Mouse (Mus musculus) brain, embryonic 18.5 days (tissue): ENCODE results near the gene Lrmp.
"Not testable (repeated sequence)": the region's sequence is repeated elsewhere in the genome, so short reads cannot be mapped to it uniquely, and the experiment has no call there.

Experiments
- DNase-seq: peaks from one replicate; pipeline ENCODE4 v3.0.0-alpha.2; 2012; ENCODE audit warnings: low read depth, low spot score

The Lrmp gene

DNA sequence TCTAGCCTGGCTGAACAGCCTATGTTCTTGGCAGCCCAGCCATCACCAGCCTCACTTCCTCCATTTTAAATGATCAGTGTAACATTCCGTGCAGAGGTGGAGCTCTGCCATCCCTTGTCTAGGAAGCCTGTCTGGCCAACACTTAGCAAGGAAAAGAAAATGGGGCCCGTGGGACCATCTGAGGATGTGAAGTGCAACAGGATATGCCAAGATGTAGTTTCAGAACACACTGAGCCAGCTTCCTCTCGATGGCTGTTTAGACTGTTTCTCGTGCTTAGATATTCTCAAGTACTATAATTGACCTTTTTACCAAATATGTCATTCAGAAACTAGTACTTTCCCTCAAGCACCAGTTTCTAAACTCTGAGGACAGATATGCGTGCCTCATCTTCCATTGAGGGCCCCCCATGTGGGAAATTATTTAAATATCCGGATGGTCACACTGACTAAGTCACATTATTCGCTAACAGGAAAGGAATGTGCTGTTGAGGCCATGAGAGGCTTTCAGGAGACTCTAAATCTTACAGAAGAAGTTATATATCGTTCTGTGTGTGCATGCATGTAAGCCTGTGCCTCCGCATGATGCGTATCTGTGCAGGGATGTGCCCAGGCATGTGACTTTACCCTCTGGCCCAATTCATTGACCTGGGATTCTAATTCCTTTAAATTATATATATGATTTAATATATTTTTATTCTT is 11.1 kb upstream of the Lrmp start:
- no peak for DNase-seq

DNA sequence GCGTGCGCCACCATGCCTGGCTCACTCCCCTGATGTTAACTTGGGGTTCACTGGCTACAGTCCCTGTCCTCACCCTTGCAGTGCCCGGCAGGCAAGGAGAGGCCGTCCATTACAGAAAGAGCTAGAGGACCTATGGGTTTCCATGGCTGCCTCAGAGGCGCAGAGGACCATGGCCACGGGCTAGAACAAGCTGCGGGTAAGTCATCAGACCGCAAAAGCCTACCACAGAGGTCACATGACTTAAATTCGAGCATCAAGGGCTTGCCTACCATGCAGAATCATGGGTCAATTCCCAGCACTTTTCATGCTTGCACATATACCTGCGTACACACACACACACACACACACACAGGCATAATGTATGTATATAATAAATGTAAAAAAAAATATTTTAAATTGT is 10.0 kb upstream of the Lrmp start:
- DNase-seq = no peak

DNA sequence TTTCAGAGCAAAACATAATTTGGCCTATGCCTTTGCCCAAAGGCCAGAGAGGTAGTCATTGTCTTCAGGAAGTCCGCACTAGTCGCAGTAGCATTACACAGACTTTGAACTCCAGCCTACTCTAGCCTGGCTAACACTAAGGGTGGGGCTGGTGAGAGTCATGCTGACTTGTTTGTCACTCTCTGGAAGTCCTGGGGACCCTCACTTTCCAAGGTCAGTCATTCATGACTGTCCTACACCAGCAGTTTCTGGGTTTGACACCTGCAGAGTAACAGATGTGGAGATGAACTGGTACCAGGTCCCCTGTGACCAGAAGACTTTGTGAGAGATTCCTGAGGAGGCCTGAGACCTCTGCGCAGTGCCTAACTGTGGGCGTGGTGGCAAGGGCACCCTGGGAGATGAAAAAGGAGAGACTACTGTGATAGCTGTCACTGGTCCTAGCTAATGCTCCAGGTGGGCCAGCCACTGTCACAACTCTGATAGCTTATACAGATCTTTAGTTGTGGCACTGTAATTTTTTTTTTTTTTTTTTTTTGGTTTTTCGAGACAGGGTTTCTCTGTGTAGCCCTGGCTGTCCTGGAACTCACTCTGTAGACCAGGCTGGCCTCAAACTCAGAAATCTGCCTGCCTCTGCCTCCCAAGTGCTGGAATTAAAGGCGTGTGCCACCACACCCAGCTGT is 9.2 kb upstream of the Lrmp start:
- no peak for DNase-seq

DNA sequence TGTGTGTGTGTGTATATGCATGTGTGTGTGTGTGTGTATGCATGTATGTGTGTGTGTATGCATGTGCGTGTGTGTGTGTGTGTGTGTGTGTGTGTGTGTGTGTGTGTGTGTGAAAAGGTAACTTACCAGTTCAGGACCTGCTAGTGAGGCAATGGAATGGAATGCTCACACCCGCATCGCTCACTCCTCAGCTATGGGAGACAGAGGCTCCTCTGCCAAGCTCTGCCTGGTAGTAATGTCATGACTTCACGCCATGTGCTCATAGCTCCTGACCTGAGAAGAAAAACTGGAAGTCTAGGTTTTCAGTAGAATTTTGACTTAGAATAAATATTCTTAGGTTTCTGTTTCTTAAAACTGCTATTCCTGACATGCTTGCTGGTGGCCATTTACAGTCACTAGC is 4.7 kb upstream of the Lrmp start:
- no peak for DNase-seq

DNA sequence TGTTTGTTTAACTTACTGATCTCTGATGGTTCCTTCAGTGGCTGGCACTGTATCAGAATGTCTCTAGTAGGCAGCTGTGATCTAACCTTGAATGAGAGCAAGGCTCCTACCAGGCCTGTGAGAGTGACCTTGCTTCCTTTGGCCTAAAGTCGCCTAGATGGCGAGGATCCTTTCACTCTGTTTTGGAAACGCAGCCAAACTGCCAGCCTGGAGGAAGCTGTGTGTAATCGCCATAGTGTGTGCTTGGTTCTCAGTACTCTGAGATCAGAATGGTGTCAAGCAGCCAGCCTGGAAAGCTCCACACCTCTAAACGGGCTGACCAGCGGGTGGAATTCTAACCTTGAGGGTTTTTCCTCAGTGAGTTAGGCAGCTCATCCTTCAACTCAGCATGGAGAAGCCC is 2.6 kb upstream of the Lrmp start:
- DNase-seq = no peak

DNA sequence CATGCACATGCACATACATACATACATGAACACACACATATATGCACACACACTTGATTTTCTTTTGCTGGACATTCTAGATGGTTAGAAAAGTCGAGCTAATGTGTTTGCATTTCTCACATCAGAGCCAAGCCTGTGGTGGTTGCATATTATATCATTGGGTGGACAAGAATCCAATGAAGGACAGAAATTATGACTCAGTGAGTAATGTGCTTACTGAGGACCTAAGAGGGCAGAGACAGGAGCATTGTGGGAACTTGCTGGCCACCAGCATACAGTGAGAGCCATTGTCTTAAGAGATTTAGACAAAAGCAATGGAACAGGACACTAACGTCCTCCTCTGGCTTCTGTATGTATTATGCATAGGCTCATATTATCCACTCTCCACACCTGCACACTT is 892 bp upstream of the Lrmp start:
- no peak for DNase-seq

DNA sequence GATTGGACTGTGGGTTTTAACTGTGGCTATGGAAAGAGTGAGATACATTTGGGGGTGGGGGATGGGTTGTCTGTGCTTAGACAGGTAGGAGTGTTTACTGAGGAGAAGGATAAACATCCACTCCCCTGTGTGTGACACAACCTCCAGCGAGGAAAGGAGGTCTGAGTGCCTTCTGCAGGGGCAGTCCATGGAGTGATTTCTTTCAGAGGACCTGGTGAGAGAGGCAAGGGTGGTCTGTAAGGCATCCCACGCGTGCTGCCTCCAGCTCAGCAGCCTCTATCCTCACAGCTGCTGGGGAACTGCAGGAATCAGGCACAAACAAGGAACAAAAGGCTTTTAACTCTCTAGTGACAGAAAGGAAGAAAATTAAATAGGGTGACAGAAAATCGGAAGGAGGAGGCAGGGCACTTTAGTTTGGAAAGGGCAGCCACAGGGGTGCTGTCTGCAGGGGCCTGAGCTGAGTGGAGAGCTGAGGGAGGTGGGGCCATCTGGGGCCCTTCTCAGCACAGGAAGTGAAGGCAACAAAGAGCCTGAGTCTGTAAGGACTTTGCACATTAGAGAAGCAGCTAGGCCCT is 732 bp downstream of the Lrmp start:
- no peak for DNase-seq

DNA sequence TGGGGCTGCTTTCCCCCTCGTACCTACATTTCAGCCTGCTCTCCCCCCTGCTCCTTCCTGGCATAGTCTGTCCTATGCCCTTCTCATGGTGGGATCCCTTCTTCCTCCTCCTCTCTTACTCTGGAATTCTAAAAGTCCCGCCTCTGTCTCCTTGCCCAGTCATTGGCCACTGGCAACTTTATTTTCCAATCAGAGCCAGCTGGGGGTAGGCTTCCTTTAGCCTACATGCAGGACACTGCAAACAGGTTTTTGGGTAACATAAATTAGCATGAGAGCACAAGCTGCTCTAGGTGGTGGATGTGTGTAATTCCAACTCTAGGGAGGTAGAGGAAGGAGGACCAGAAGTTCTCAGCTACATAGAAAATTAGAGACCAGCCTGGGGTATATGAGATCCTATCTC is 4.6 kb downstream of the Lrmp start:
- no peak for DNase-seq

DNA sequence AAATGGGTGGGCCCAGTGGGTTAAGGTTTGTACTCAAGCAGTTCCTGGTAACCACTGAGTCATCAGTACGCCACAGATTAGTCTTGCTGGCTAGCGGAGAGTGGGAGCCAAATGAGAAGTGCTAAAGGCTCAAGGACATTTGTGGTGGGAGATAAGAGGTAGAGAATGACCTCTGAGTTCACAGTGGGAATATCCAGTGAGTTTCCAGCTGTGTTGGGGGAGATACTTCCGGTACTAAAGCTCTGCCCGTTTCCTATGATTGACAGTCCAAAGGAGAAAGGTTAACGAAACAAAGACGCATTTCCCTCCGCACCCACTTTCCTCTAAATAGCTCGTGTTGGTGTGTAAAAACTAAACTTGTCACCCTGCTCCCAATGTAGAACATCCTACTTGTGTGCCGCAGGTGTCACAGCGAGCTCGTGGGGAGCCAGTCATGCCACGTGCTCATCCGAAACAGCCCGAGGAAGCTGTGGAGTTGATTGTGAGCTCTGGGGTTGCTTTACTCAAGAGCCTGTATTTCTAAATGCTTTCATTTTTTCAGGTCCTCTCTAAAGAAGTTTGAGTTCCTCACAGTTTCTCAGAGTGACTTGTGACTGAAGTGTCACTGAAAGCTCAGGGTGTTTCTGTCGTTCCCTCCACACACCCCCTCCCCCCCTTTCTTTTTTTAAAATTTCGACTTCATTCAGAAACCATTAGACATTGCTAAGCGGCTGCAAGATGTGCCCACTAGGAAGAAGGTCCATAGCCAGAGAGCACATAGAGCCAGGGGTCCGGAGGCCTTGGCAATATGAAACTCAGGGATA is 5.5 kb downstream of the Lrmp start:
- DNase-seq = no peak

DNA sequence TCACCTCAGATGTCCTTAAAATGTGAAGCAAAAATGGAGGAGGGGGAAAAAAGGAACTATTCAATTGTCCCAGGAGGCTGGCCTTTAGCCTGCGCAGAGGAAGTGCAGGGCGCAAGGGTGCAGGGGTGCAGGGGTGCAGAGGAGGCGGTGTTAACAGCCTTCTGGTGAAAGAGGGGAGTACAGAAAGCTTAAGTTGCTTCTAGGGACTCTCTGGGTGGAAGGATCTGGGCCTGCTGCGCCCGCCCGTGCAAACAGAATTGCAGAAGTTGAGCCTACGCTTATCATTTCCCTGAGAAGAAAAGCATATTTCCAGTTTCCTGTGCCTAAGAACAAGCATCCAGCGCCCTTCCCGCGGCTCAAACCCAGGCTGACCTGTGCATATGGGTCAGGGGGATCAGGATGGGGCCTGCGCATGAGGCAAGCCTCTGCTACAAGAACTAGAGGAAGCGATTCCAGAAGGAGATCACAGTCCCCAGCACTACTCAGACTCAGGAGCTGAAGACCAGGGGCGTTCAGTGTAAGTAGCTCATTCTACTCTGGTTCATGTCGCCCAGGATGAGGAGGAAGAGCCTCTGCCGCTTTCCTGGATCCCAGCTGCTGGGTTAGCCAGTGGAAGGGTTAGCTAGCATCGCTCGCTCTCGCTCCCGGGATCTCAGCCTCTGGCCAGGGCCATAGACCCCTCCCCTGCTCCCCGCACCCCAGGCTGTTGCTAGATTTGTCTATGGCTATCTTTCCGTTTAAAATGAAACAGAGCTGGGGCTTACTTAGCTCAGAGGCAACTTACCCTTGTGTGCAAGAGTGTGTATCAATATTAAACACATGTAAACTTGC is 6.4 kb downstream of the Lrmp start:
- DNase-seq = no peak

DNA sequence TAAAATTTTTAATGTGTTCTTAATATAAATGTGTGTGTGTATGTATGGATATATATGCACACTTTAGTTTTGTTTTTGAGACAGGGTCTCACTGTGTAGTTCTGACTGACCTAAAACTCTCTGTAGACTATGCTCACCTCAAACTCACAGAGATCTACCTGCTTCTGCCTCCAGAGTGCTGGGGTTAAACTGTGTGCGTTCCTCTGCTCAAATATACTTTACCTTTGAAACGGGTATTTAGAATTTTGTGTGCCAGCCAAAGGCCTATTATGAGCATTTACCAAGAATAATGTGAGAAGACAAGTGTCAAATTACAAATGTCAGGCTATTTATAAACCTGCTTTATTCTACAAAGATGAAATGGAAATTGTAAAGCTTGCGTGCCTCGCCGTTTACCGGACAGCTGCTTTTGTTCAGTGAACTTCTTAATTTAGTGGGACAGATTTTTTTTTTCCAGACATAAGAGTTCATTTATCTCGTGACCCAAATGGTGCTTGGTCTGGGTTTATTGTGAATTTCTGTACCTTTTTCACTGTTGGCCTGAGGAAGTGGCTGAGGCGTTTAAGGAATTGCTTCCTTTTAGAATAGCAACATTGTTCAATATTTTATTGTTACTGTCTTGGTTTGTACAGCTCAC is 7.1 kb downstream of the Lrmp start:
- DNase-seq = no peak

DNA sequence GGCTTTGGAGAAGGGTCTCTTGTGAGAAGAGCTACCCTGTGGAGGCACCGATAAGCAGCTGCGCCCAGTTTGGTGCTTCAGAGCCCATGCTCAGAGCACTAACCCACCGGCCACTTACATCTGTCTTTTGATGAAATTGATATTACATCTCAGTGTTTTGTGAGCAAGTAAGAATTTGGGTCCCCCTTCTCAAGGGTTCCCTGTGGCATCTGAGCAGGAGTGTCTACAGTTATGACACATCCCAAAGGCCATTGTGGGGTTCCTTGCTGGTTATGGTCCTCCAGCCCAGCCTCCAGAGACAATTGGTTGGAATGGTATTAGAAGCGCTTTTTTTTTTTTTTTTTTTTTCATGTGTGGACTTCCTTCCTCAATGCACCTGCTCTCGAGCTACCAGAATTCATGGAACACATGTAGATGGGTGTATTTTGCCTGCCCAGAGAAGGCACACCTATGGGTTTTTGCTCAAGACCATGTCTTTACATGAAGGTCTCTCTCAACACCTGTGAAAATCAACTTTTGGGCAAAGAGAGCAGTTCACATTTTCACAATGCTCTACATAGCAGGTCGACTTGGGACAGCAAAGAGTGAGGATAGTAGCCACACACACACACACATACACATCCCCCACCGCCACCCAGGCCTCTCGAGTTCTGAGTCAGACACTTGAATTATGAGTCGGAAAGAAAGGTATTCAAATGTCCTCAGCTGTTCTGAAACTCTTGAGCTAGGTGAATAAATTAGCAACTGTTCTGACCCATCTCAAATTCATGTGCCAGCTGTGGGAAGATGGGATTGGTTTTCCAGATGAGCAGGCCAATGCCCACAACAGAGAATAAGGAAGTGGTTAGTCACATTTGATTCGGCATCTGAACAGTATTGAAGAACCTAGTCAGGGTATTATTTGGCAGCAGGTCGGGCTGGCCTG is 7.9 kb downstream of the Lrmp start:
- no peak for DNase-seq

DNA sequence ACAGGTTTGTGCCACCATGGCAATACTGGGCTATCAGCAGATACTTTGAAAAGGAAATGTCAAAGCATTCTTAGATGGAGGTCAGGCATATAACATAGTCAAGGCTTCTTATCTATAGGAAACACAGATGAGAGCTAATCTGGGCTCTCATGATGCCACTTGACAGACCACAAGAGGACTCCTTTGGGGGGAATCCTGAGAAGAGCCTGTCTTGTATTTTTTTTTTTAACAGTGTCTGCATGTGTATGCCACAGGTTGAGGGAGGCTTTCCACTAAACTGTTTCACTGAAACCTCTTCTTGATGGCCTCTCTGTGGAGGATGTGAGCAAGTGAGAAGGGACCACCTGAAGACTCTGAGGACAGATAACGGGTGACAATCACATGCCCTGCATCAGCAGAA is 9.2 kb downstream of the Lrmp start:
- DNase-seq = no peak

DNA sequence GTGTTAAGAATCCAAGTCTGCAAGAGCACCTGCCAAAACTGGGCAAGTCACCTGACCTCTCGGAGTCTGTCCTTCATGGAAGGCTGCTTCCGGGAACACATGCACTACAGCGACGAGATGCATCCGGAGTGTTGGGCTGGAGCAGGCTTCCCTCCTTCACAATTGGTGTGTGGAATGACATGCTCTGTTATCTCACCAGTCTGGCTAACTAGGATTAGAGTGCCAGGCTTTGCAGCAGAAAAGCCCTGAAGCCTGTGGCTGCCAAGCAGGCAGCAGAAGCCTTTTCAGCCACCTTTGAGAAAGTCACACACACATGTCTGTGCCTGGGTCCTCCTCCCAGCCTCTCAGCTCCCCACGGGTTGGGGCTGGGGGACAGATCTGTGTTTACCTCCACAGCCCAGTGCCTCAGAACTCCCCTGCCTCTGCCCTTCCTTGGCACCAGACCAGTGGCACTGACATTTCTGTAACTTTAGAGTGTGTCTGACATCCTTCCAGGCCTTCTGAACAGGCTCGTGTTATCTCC is 10.2 kb downstream of the Lrmp start:
- DNase-seq = no peak

DNA sequence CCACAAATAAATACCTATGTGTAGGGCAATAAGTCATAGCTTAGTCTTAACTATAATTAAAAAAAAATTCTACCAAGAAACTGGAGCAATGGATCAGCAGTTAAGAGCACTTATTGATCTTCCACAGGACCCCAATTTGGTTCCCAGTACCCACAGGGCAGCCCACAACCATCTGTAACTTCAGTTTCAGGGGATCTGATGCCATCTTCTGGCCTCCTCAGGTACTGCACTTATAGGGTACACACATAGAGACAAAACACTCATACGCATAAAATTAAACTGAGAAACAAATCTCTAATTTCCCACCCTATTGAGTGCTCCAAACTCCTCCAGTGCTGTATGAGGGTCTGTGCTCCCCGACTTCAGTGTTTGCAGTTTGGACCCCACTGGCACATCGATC is 12.2 kb downstream of the Lrmp start:
- no peak for DNase-seq

DNA sequence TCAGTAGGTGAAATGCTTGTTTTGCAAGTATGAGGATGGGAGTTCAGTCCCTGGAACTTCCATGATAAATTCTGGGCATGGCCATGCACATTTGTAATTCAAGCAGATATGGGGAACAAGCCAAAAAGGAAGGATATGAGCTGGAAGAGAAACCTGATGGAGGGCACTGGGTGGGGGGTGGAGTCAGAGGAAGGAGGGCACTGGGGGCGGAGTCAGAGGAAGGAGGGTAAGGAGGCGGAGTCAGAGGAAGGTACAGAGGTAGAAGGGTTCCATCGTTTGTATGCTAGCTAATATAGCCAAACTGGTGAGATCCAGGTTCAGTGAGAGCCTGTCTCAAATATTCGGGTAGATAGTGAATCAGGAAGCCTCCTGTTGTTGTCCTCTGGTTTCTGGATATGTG is 14.1 kb downstream of the Lrmp start:
- no peak for DNase-seq

DNA sequence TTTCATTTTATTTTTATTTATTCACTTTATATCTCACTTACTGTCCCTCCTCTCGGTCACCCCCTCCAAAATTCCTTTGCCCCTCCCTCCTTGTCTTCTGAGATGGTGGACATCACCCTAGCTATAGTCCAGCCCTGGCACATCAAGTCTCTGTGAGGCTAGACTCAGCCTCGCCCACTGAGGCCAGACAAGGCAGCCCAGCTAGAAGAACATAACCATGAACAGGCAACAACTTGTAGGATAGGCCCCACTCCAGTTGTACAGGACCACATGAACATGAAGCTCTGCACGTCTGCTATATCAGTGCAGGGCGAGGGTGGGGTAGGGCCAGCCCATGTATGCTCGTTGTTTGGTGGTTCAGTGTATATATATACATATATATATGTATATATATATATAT is 16.5 kb downstream of the Lrmp start:
- no peak for DNase-seq

DNA sequence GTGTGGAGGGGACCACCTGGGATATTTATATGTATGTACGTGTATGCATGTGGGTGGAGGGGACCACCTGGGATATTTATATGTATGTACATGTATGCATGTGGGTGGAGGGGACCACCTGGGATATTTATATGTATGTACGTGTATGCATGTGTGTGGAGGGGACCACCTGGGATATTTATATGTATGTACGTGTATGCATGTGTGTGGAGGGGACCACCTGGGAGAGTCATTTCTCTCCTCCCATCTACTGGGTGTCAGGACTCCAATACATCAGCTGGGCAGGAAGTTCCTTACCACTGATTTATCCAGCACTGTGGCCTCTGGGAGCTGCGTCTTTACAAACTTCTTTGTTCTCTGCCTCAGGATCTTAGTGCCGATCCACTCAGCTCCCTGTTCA is 17.5 kb downstream of the Lrmp start:
- not testable (repeated sequence) for DNase-seq

DNA sequence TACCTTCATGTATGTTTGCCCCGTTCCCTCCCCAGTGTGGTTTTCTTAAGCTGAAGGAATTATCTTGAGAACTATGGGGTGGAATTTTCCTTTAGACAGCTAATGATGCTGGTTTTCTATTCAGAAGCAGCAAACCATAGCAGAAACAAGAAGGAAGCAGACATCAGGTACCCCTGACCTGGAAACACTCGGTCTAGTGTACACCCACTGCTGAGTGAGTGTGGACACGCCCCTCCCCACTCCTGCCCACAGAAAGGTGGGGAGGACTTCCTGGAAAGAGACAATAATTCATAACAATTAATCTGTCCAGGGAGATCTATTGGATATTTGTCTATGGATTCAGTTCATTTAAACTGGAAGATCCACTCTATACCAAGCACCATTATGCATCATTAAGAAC is 19.8 kb downstream of the Lrmp start:
- DNase-seq = no peak

DNA sequence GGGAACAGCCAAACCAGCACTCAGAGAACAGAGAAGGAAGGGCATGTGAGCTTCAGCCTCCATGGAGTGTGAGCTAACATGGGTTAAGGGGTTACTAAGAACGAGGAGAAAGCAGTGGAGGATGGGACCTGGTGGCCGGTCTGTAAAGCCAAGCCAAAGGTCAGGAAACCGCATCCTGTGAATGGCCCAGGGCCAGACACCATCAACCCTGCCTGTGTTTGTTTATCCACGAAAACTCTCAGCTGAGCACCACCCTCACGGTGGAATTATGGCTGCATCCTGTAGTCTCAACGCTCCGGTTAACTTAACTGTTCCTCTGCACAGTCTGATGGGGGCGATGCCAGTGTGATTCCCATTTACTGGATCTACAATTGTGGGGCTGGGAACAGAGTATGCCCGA is 20.4 kb downstream of the Lrmp start:
- no peak for DNase-seq
